Mouse (Mus musculus) embryo, embryonic 11.5 days (tissue): ENCODE data around the gene Crisp2.
A peak's percentile ranks its signal among the peaks of the same experiment; 100 is the strongest.
"Not testable (repeated sequence)": the region's sequence is repeated elsewhere in the genome, so short reads cannot be mapped to it uniquely, and the experiment has no call there.

Source experiments
- DNase-seq: peaks from one replicate; pipeline ENCODE4 v3.0.0-alpha.2; 2012; ENCODE audit warnings: low read depth, low spot score

Gene Crisp2

DNA sequence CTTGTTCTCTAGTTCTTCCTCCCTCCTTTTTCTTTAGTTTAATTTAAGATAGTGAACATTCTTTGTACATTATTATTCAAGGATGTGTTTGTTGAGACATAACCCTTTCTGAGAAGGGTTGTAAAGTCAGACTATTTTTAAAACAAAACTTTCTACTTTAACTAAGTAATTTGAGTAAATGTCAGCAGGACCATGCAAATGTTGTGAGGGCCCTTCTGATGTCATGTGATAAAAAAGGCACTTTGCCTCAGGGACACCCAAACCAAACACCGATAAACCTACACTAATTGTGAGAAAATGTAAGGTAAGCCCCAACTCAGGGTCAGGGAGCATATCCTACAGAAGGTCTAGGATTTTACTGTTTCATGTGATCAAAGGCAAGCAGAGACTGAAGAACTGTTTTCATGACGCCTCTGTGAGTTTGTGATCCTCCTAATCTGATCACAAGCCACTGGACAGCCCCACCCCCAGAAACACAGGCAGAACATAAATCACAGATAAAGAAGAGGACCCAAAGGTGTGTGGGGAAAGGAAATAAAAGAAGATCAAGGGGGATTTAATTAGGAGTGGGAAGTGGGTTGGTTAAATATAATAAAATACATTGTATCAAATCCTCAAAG is at the start of gene Crisp2:
TSS of gene Crisp2 (minus strand) at position 51 of the 620 bp plus-strand sequence.
- no peak for DNase-seq

GRCm38 (mm10) chr17:40855065-40855464 is 48.3 kb upstream of the Crisp2 start:
- no peak for DNase-seq

DNA sequence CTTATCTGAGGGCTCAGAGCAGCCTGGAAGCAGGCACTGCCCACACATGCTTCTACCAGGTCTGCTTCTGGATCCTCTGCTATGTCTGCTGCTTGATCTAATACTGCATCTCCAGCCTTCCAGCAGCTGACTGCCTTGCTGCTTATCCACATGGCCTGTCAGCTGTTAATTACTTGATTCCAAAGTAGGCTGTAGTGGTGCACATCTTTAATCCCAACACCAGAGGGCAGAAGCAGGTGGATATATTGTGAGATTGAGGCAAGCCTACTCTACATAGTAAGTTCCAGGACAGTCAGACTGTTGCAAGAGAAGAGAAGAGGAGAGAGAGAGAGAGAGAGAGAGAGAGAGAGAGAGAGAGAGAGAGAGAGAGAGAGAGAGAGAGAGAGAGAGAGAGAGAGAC is 30.5 kb upstream of the Crisp2 start:
- peak; percentile 9 for DNase-seq

GRCm38 (mm10) chr17:40831870-40832269 is 25.1 kb upstream of the Crisp2 start:
- no peak for DNase-seq

DNA sequence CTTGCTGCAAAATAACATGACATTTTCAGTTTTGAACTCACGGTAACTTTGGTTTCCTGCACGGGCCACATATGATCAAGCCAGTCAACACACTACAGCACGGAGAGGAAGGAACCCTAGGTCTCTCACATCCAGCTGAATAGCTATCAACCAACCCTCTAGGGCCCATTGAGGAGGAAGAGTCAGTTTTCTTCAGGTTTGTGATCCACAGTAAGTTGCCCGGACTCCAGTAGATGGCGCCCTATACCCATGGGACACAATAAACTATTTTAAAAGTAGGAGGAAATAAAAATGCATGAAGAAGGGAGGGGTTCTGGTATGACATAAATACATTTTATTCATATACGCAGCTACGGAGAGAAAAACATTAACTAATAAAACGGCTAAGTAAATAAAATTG is 17.7 kb upstream of the Crisp2 start:
- DNase-seq, result peak; percentile 27

DNA sequence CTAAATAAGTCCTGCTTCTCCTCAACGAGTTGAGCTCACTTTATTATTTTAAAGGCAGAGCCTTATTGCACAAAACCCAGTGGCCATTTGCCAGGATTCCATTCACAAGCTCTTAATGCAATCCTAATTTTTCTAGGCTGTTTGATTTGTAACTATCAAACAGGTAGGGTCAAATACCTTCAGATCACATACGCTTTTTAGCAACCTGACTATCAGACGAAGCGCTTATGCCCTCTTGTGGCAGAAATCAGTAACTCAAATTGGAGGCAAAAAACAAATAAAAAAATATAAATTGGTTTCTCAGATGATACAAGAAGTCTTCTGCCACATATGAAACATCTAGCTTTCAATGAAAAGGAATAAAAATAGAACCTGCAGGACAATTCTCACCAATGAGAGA is 17.0 kb upstream of the Crisp2 start:
- peak; percentile 29 for DNase-seq

GRCm38 (mm10) chr17:40821477-40821876 is 14.7 kb upstream of the Crisp2 start:
- DNase-seq, result no peak

DNA sequence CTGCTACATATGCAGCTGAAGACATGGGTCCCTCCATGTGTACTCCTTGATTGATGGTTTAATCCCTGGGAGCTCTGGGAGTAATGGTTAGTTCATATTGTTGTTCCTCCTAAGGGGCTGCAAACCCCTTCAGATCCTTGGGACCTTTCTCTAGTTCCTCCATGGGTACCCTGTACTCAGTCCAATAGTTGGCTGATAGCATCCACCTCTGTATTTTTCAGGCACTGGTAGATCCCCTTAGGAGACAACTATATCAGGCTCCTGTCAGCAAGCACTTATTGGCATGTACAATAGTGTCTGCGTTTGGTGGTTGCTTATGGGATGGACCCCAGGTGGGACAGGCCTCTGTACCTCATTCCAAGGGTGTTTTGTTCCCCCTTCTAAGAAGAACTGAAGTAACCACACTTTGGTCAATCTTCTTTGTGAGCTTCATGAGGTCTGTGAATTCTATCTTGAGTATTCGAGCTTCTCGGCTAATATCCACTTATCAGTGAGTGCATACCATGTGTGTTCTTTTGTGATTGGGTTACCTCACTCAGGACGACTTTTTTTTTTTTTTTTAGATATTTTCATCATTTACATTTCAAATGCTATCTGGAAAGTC is 10.6 kb upstream of the Crisp2 start:
- no peak for DNase-seq

- DNase-seq, result no peak
These were observed 5.5 kb upstream of the Crisp2 start for GRCm38 (mm10) chr17:40812259-40812658.

DNA sequence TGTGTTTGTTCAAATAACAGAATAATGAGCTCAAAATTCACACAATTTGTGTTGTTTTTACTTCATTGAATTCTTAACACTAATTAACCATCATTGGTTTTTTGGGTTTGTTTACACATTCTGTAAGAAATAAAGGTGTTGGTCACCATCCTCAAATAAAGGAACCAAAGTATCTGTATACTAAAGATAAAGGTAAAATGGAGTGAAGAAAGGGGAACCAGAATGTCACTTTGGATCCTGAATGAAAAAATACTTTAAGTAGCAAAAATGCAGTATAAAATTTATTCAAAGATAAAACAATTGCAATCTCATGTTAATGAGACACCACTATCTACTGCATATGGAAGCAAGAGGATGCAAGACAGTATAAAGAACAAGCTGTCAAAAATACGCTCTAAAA is 4.8 kb upstream of the Crisp2 start:
- DNase-seq, result no peak

GRCm38 (mm10) chr17:40810934-40811333 is 4.1 kb upstream of the Crisp2 start, which contains the start of gene Rhag:
Rhag (plus strand) TSS chr17:40811126.
- no peak for DNase-seq

DNA sequence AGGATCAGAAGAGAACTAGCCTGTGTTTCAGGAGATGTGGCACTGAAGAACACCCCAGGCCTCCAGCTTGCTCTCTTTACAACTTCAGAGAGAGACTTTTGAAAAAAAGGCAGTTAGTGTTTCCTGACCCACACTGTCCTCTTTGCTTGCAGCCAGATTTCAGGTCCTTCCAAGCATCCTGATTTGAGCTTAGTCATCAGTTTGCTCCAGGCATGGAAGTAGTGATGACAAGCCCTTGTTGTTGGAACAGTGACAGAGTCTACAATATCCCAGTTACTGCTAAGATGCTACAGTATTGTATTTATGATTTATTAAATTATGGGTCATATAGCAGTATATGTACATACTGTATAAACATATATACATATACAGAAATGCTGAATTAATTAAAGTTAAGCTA is 1.3 kb upstream of the Crisp2 start:
- no peak for DNase-seq

DNA sequence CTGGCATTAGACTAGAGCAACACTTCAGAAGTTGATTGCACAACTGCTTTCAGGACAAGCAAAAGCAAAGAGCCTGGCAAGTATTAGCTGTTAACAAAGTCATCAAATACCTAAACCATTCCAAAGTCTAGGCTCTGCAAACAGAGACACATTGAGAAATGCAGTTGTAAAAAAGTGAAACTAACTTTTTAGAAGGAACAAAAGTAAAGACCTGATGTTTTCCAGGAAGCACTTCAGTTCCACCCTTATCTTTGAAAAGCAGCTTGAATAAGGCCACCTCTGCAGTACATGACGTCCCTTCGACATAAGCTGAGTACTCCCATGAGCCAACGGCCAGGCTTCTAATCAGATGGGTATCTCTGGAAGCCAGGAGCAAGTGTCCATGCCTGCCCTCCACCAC is 253 bp downstream of the Crisp2 start:
- no peak for DNase-seq

DNA sequence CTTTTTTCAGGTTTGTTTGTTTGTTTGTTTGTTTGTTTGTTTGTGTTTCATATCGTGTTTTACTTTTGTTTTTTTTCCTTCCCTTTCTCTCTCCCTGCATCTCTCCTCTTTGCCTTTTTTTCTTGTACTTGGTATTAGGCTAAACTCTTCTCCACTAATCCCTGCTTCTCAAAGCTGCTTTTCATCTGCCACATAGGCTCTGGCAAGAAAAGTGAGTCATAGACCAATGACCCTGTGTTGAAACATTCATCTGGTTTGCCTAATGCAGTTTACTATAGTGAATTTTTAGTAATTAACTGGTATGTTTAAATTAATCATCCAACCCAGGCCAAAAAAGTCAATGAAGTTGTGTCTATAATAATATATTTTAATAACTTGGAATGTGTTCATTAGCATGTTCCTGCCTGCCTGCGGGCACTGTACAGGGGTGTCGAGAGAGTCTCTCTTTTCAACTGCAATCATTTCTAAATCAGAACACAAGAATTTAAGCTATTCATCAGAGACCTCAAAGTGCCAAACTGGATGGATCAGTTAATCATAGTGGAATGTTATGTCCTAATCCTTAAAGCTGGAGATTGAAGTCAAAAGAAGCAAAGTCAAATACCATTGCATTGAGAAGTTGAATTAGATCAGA is 4.0 kb downstream of the Crisp2 start:
- no peak for DNase-seq

- peak; percentile 8 for DNase-seq
These were observed 12.6 kb downstream of the Crisp2 start for GRCm38 (mm10) chr17:40793921-40794854.

DNA sequence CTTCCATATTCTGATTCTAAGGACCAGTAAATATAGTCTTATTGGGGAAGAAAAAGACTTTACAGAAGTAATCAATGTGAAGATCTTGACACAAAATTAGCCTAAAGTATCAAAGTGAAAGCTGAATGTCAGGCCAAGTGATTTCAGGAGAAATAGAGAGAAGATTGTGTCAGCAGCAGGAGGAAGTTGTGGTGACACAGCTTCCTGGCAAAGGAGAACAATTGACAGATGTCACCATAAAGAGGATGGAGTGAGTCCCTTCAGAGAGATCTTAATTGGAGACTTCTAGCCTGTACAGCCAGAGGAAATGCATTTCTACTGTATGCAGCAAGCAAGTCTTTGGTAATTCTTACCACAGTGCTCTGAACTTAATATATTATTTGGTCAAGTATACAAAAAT is 16.9 kb downstream of the Crisp2 start:
- no peak for DNase-seq

DNA sequence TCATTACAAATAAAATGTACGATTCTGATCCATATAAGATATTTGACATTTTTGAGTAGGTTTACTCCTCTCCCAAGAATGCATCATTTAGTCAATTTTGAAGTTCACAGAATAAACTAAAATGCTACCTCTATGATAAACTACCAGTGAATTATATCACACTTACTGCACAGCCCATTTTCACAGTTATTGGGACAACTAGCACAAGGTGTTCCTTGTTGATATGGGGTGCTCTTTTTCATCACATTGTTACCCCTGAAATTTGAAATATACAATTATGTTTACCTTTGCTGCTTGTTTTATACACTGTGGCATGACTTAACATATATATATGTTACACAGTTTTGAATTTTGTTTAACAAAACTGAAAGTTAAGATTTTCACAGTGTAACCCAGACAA is 39.7 kb downstream of the Crisp2 start:
- DNase-seq, result no peak

DNA sequence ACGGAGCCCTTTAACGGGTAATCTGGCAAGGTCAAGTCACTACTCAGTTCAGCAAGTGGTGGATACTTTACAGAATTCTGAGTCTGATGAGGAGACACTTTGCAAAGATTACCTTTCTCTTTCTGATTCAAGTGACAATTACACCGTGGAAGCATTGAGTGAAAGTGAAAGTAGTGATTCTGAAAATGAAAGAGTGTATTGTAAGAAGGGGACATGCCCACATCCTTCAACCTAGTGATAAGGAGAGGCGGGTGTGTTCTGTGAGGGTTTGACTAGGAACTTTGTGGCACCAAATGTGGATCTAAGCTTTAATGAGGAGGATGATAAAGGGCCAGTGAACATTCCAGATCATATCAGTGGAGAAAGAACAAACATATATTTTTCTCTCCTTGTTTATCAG is 43.1 kb downstream of the Crisp2 start:
- DNase-seq, result no peak

DNA sequence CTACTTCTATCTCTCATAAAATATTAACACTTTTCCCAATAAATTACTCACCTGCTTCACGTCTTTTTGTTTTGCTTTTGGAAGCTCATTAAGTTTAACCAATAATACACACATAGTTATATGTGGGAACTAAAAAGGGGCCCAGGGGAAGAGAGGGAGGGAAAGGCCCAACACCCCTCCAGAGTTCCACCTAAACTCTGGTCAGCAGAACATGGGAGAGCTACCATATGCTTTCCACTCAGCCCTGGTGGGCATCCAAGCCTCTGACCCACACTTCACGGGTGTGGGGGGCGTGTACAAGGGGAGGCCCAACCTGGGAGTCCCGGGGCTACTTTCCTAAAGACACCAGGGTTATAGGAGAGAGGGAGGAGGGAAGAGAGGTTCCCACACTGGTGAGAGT is 75.1 kb downstream of the Crisp2 start:
- DNase-seq, result no peak

GRCm38 (mm10) chr17:40731296-40731695 is 75.5 kb downstream of the Crisp2 start:
- DNase-seq, result no peak

GRCm38 (mm10) chr17:40726820-40727219 is 80.0 kb downstream of the Crisp2 start, which contains the start of gene Esp1:
Esp1 (plus strand) TSS chr17:40727120.
- no peak for DNase-seq

- DNase-seq, result not testable (repeated sequence)
These were observed 89.7 kb downstream of the Crisp2 start for GRCm38 (mm10) chr17:40717055-40717454.
